Mouse (Mus musculus): ENCODE data around the gene Fosb. TPM values are rescaled to one million over a fixed set of nuclear protein-coding genes. Genes with fewer than 3 reads are reported as not detected.
A peak's percentile ranks its signal among the peaks of the same experiment; 100 is the strongest.

Gene Fosb
- not detected in 2 replicates for polyA plus RNA-seq (2014; fragmentation: Nextera tagmentation; extraction: Ambion mirVana)

GRCm38 (mm10) chr7:19309884-19310641 is at the start of gene Fosb:
Fosb (minus strand) TSS chr7:19310051.
- H3K36me3 ChIP-seq (ENCODE audit: control insufficient read depth, insufficient read depth, low read length) = no peaks in the 10 kb centered on the region
- H3K9ac ChIP-seq (ENCODE audit: low read depth, low read length) = peak within 1 kb of the TSS; percentile 8; the same call in 1 of the 2 replicates
- H3K4me1 ChIP-seq (replicated peaks; ENCODE audit: control insufficient read depth, insufficient read depth, low read length) = peaks cover 3% of the 10 kb centered on the region; the same call in 1 of the 2 replicates
- H3K27me3 ChIP-seq (ENCODE audit: control insufficient read depth, insufficient read depth, low read length) = peaks cover 30% of the 10 kb centered on the region
- H3K9me3 ChIP-seq (ENCODE audit: control insufficient read depth, low read length) = no peaks in the 10 kb centered on the region
- DNase-seq (ENCODE audit: low spot score) (peak; percentile 97), ATAC-seq (ENCODE audit: low FRiP score) (peak; percentile 86)
- H3K27ac ChIP-seq (ENCODE audit: low read depth, low read length) = no peak within 1 kb of the TSS
- peak within 1 kb of the TSS; percentile 94 for H3K4me2 ChIP-seq (replicated peaks; ENCODE audit: low read depth, low read length)
- peak within 1 kb of the TSS; percentile 59 for H3K4me3 ChIP-seq (ENCODE audit: low read depth, low read length)
- WGBS = under 1% methylated on average over 44 of the region's 49 CpGs

GRCm38 (mm10) chr7:19359299-19359891 is 49.5 kb upstream of the Fosb start, which contains the start of the genes Cd3eap and Ppp1r13l:
Cd3eap (minus strand) TSS chr7:19359483.
Ppp1r13l (plus strand) TSS chr7:19359749.
- WGBS = under 1% methylated on average over 31 of the region's 31 CpGs
- DNase-seq (ENCODE audit: low spot score) = peak; percentile 86
- Histone ChIP-seq H3K27me3 (ENCODE audit: control insufficient read depth, insufficient read depth, low read length) (peaks cover 4% of the 10 kb centered on the region; the same call in 1 of the 2 replicates), H3K36me3 (ENCODE audit: control insufficient read depth, insufficient read depth, low read length) (peaks cover 9% of the 10 kb centered on the region), H3K4me1 (replicated peaks; ENCODE audit: control insufficient read depth, insufficient read depth, low read length) (peaks cover 15% of the 10 kb centered on the region; the same call in 1 of the 2 replicates), H3K9ac (ENCODE audit: low read depth, low read length) (peak within 1 kb of the TSS; percentile 59), H3K9me3 (ENCODE audit: control insufficient read depth, low read length) (no peaks in the 10 kb centered on the region), H3K4me3 (ENCODE audit: low read depth, low read length) (peak within 1 kb of the TSS; percentile 62), H3K27ac (ENCODE audit: low read depth, low read length) (peak within 1 kb of the TSS; percentile 17; the same call in 1 of the 2 replicates), H3K4me2 (replicated peaks; ENCODE audit: low read depth, low read length) (peak within 1 kb of the TSS; percentile 96)
- ATAC-seq (ENCODE audit: low FRiP score) = peak; percentile 68

- peak overlapping the region; percentile 62 for H3K4me3 ChIP-seq (ENCODE audit: low read depth, low read length)
- H3K27ac ChIP-seq (ENCODE audit: low read depth, low read length) = no peak overlapping the region
- peaks cover 14% of the 10 kb centered on the region for H3K36me3 ChIP-seq (ENCODE audit: control insufficient read depth, insufficient read depth, low read length)
- no peak for DNase-seq (ENCODE audit: low spot score)
- 24% methylated on average over 13 of the region's 13 CpGs for WGBS
- H3K4me2 ChIP-seq (replicated peaks; ENCODE audit: low read depth, low read length) = peak overlapping the region; percentile 96
- H3K27me3 ChIP-seq (ENCODE audit: control insufficient read depth, insufficient read depth, low read length) = peaks cover 4% of the 10 kb centered on the region; the same call in 1 of the 2 replicates
- peaks cover 15% of the 10 kb centered on the region; the same call in 1 of the 2 replicates for H3K4me1 ChIP-seq (replicated peaks; ENCODE audit: control insufficient read depth, insufficient read depth, low read length)
- no peaks in the 10 kb centered on the region for H3K9me3 ChIP-seq (ENCODE audit: control insufficient read depth, low read length)
- peak overlapping the region; percentile 59 for H3K9ac ChIP-seq (ENCODE audit: low read depth, low read length)
- no peak for ATAC-seq (ENCODE audit: low FRiP score)
Observed at GRCm38 (mm10) chr7:19358634-19359033, 48.8 kb upstream of the Fosb start.

- H3K4me1 ChIP-seq (replicated peaks; ENCODE audit: control insufficient read depth, insufficient read depth, low read length) = peaks cover 15% of the 10 kb centered on the region; the same call in 1 of the 2 replicates
- no peak overlapping the region for H3K9ac ChIP-seq (ENCODE audit: low read depth, low read length)
- no peaks in the 10 kb centered on the region for H3K9me3 ChIP-seq (ENCODE audit: control insufficient read depth, low read length)
- peaks cover 16% of the 10 kb centered on the region for H3K36me3 ChIP-seq (ENCODE audit: control insufficient read depth, insufficient read depth, low read length)
- H3K4me2 ChIP-seq (replicated peaks; ENCODE audit: low read depth, low read length) = peak overlapping the region; percentile 96; the same call in 1 of the 2 replicates
- peaks cover 4% of the 10 kb centered on the region; the same call in 1 of the 2 replicates for H3K27me3 ChIP-seq (ENCODE audit: control insufficient read depth, insufficient read depth, low read length)
- DNase-seq (ENCODE audit: low spot score) (no peak), ATAC-seq (ENCODE audit: low FRiP score) (no peak)
- peak overlapping the region; percentile 5; the same call in 1 of the 2 replicates for H3K4me3 ChIP-seq (ENCODE audit: low read depth, low read length)
- no peak overlapping the region for H3K27ac ChIP-seq (ENCODE audit: low read depth, low read length)
- WGBS = 92% methylated on average over 25 of the region's 25 CpGs
Observed at GRCm38 (mm10) chr7:19357381-19358375, 47.8 kb upstream of the Fosb start.

GRCm38 (mm10) chr7:19356311-19356710 is 46.5 kb upstream of the Fosb start:
- no peak overlapping the region for H3K4me2 ChIP-seq (replicated peaks; ENCODE audit: low read depth, low read length)
- peaks cover 10% of the 10 kb centered on the region; the same call in 1 of the 2 replicates for H3K4me1 ChIP-seq (replicated peaks; ENCODE audit: control insufficient read depth, insufficient read depth, low read length)
- DNase-seq (ENCODE audit: low spot score) (no peak), ATAC-seq (ENCODE audit: low FRiP score) (no peak)
- H3K9me3 ChIP-seq (ENCODE audit: control insufficient read depth, low read length) = no peaks in the 10 kb centered on the region
- WGBS = 71% methylated on average over 10 of the region's 10 CpGs
- H3K4me3 ChIP-seq (ENCODE audit: low read depth, low read length) = no peak overlapping the region
- peaks cover 16% of the 10 kb centered on the region for H3K36me3 ChIP-seq (ENCODE audit: control insufficient read depth, insufficient read depth, low read length)
- H3K9ac ChIP-seq (ENCODE audit: low read depth, low read length) = no peak overlapping the region
- H3K27ac ChIP-seq (ENCODE audit: low read depth, low read length) = no peak overlapping the region
- peaks cover 3% of the 10 kb centered on the region; the same call in 1 of the 2 replicates for H3K27me3 ChIP-seq (ENCODE audit: control insufficient read depth, insufficient read depth, low read length)

GRCm38 (mm10) chr7:19354991-19355390 is 45.1 kb upstream of the Fosb start:
- H3K4me1 ChIP-seq (replicated peaks; ENCODE audit: control insufficient read depth, insufficient read depth, low read length) = 0 out of 2 replicates have a peak, but pooled peaks cover 4% of the 10 kb centered on the region
- ATAC-seq (ENCODE audit: low FRiP score) (no peak), DNase-seq (ENCODE audit: low spot score) (no peak)
- no peaks in the 10 kb centered on the region for H3K9me3 ChIP-seq (ENCODE audit: control insufficient read depth, low read length)
- no peak overlapping the region for H3K4me2 ChIP-seq (replicated peaks; ENCODE audit: low read depth, low read length)
- H3K27ac ChIP-seq (ENCODE audit: low read depth, low read length) = no peak overlapping the region
- H3K36me3 ChIP-seq (ENCODE audit: control insufficient read depth, insufficient read depth, low read length) = peaks cover 20% of the 10 kb centered on the region
- WGBS = 88% methylated on average over 5 of the region's 5 CpGs
- no peak overlapping the region for H3K9ac ChIP-seq (ENCODE audit: low read depth, low read length)
- no peaks in the 10 kb centered on the region for H3K27me3 ChIP-seq (ENCODE audit: control insufficient read depth, insufficient read depth, low read length)
- H3K4me3 ChIP-seq (ENCODE audit: low read depth, low read length) = no peak overlapping the region

- 93% methylated on average over 7 of the region's 8 CpGs for WGBS
- no peak for ATAC-seq (ENCODE audit: low FRiP score)
- H3K36me3 ChIP-seq (ENCODE audit: control insufficient read depth, insufficient read depth, low read length) = peaks cover 14% of the 10 kb centered on the region
Observed at GRCm38 (mm10) chr7:19350221-19350620, 40.4 kb upstream of the Fosb start.

More at GRCm38 (mm10) chr7:19350221-19350620, 40.4 kb upstream of the Fosb start:
- no peak for DNase-seq (ENCODE audit: low spot score)
- Histone ChIP-seq H3K4me1 (replicated peaks; ENCODE audit: control insufficient read depth, insufficient read depth, low read length) (no peaks in the 10 kb centered on the region), H3K9me3 (ENCODE audit: control insufficient read depth, low read length) (no peaks in the 10 kb centered on the region), H3K27ac (ENCODE audit: low read depth, low read length) (no peak overlapping the region), H3K27me3 (ENCODE audit: control insufficient read depth, insufficient read depth, low read length) (no peaks in the 10 kb centered on the region), H3K4me2 (replicated peaks; ENCODE audit: low read depth, low read length) (no peak overlapping the region), H3K4me3 (ENCODE audit: low read depth, low read length) (no peak overlapping the region), H3K9ac (ENCODE audit: low read depth, low read length) (no peak overlapping the region)

Measured in hindbrain, embryonic 11.5 days (tissue).